7 mouse cellular contexts compared by ENCODE assay signal in genomic region chr13:22041651-22042567, GRCm38 (mm10). TPM values are rescaled to one million over a fixed set of nuclear protein-coding genes. Genes with fewer than 3 reads are reported as not detected.
A peak's percentile ranks its signal among the peaks of the same experiment; 100 is the strongest.
DNase-seq lines count a peak whose midpoint lies in the region; ATAC-seq and TF ChIP-seq lines count a peak whose summit lies in the region.

No protein-coding gene starts in this region.

- peak overlapping the region; percentile 56 for H3K9ac ChIP-seq in intestine, embryonic 15.5 days
- peak overlapping the region; percentile 64 for H3K9ac ChIP-seq in neural tube, embryonic 13.5 days

- H3K4me2 ChIP-seq in intestine, embryonic 15.5 days (replicated peaks): peak overlapping the region; percentile 58
- H3K4me2 ChIP-seq in neural tube, embryonic 13.5 days: peak overlapping the region; percentile 78

- no peak for TF ChIP-seq POLR2A in testis, adult 2 months (IDR thresholded peaks at IDR 0.05; ENCODE audit: control insufficient read depth, low read depth, low read length)

- no peaks in the 10 kb centered on the region for H3K27me3 ChIP-seq in testis, adult 2 months (ENCODE audit: control insufficient read depth, insufficient read depth, low read length)
- no peaks in the 10 kb centered on the region for H3K27me3 ChIP-seq in intestine, embryonic 15.5 days (replicated peaks)
- H3K27me3 ChIP-seq in neural tube, embryonic 13.5 days: no peaks in the 10 kb centered on the region

- WGBS in intestine, embryonic 15.5 days: 3% methylated on average over 13 of the region's 13 CpGs
- 3% methylated on average over 13 of the region's 13 CpGs for WGBS in neural tube, embryonic 13.5 days

- no peak for DNase-seq in testis, postnatal 10 days (ENCODE audit: low spot score)
- DNase-seq in embryo, embryonic 11 days: peak; percentile 59
- no peak for DNase-seq in gastrocnemius, adult 8-10 months (ENCODE audit: low spot score in 2 of 2)

- ATAC-seq in intestine, embryonic 15.5 days: no peak
- no peak; the same call in 1 of the 2 replicates for ATAC-seq in neural tube, embryonic 13.5 days (ENCODE audit: low read depth)
- ATAC-seq in monocyte, adult 5-6 weeks (replicated peaks; ENCODE audit: insufficient number of reproducible peaks, low FRiP score, low TSS enrichment, poor library complexity, severe bottlenecking): no peak

- TF ChIP-seq CTCF in testis, adult 2 months (IDR thresholded peaks at IDR 0.05; ENCODE audit: control insufficient read depth, insufficient read depth, insufficient replicate concordance, low read depth, low read length): no peak

- H3K27ac ChIP-seq in testis, adult 2 months (ENCODE audit: control insufficient read depth, insufficient read depth, low read depth, low read length): peak overlapping the region; percentile 89
- peak overlapping the region; percentile 87 for H3K27ac ChIP-seq in intestine, embryonic 15.5 days
- H3K27ac ChIP-seq in neural tube, embryonic 13.5 days (replicated peaks): peak overlapping the region; percentile 88

- H3K36me3 ChIP-seq in testis, adult 2 months (ENCODE audit: control insufficient read depth, insufficient read depth, low read length): no peaks in the 10 kb centered on the region
- H3K36me3 ChIP-seq in intestine, embryonic 15.5 days: no peaks in the 10 kb centered on the region
- no peaks in the 10 kb centered on the region for H3K36me3 ChIP-seq in neural tube, embryonic 13.5 days

- no peaks in the 10 kb centered on the region for H3K9me3 ChIP-seq in intestine, embryonic 15.5 days
- no peaks in the 10 kb centered on the region for H3K9me3 ChIP-seq in neural tube, embryonic 13.5 days

- no peaks in the 10 kb centered on the region; the same call in none of the 2 replicates for H3K4me1 ChIP-seq in testis, adult 2 months (ENCODE audit: control insufficient read depth, insufficient read depth, low read length)
- peaks cover 6% of the 10 kb centered on the region; the same call in 1 of the 2 replicates for H3K4me1 ChIP-seq in intestine, embryonic 15.5 days (replicated peaks)
- H3K4me1 ChIP-seq in neural tube, embryonic 13.5 days (replicated peaks): peaks cover 30% of the 10 kb centered on the region

- H3K4me3 ChIP-seq in testis, adult 2 months (ENCODE audit: control insufficient read depth, low read depth, low read length): peak overlapping the region; percentile 77
- peak overlapping the region; percentile 34 for H3K4me3 ChIP-seq in intestine, embryonic 15.5 days (replicated peaks)
- peak overlapping the region; percentile 38 for H3K4me3 ChIP-seq in neural tube, embryonic 13.5 days

RNA-seq across cellular contexts. Expression of gene Hist1h4i, which starts 0.7 kb away (rescaled TPM):
- polyA plus RNA-seq in testis, adult 2 months (2012; rRNA removed): 3.7 and 6.6 TPM in 2 replicates
- 21.0 and 23.6 TPM in 2 replicates for polyA plus RNA-seq in intestine, embryonic 15.5 days (2015; fragmentation: Nextera tagmentation; extraction: Ambion mirVana)
- 8.8 and 10.1 TPM in 2 replicates for polyA plus RNA-seq in neural tube, embryonic 13.5 days (2015; fragmentation: Nextera tagmentation; extraction: Ambion mirVana)
- 10 to 100 TPM; 28.5 to 37.8 (median 35.7) TPM for total RNA-seq in gastrocnemius, adult 8-10 months (2022)
- total RNA-seq in monocyte, adult 5-6 weeks (2017): 13.3 to 29.5 TPM (median 23.6 TPM) in 3 replicates

RNA-seq across cellular contexts. Expression of gene Hist1h2ag, which starts 0.8 kb away (rescaled TPM):
- 4.8 and 6.5 TPM in 2 replicates for polyA plus RNA-seq in testis, adult 2 months (2012; rRNA removed)
- polyA plus RNA-seq in intestine, embryonic 15.5 days (2015; fragmentation: Nextera tagmentation; extraction: Ambion mirVana): 23.9 and 40.6 TPM in 2 replicates
- polyA plus RNA-seq in neural tube, embryonic 13.5 days (2015; fragmentation: Nextera tagmentation; extraction: Ambion mirVana): 8.4 and 11.4 TPM in 2 replicates
- 1 to 10 TPM in 3 of 4 experiments, not detected in 1; 2.3 to 4.2 (median 2.6) TPM for total RNA-seq in gastrocnemius, adult 8-10 months (2022)
- total RNA-seq in monocyte, adult 5-6 weeks (2017): 17.4 to 59.7 TPM in 2 of 3 replicates, not detected in the other

RNA-seq across cellular contexts. Expression of gene Hist1h2bj, which starts 1.1 kb away (rescaled TPM):
- 7.9 and 8.5 TPM in 2 replicates for polyA plus RNA-seq in testis, adult 2 months (2012; rRNA removed)
- polyA plus RNA-seq in intestine, embryonic 15.5 days (2015; fragmentation: Nextera tagmentation; extraction: Ambion mirVana): 9.6 and 9.9 TPM in 2 replicates
- polyA plus RNA-seq in neural tube, embryonic 13.5 days (2015; fragmentation: Nextera tagmentation; extraction: Ambion mirVana): 2.7 and 3.3 TPM in 2 replicates
- total RNA-seq in gastrocnemius, adult 8-10 months (2022): 1 to 10 TPM in 2 of 4 experiments, under 1 TPM in 2; 0.75 to 2.9 (median 1.3) TPM
- 7.1 to 19.9 TPM in 2 of 3 replicates, not detected in the other for total RNA-seq in monocyte, adult 5-6 weeks (2017)

RNA-seq across cellular contexts. Expression of gene Hist1h2bk, which starts 6.2 kb away (rescaled TPM):
- polyA plus RNA-seq in testis, adult 2 months (2012; rRNA removed): 10.0 and 11.3 TPM in 2 replicates
- 5.0 and 5.8 TPM in 2 replicates for polyA plus RNA-seq in intestine, embryonic 15.5 days (2015; fragmentation: Nextera tagmentation; extraction: Ambion mirVana)
- 2.5 and 3.8 TPM in 2 replicates for polyA plus RNA-seq in neural tube, embryonic 13.5 days (2015; fragmentation: Nextera tagmentation; extraction: Ambion mirVana)
- 1 to 10 TPM in 1 of 4 experiments, under 1 TPM in 1, not detected in 2; 0.75 to 7.0 TPM for total RNA-seq in gastrocnemius, adult 8-10 months (2022)
- 6.8 to 12.3 TPM (median 11.3 TPM) in 3 replicates for total RNA-seq in monocyte, adult 5-6 weeks (2017)

RNA-seq across cellular contexts. Expression of gene Hist1h2ah, which starts 6.5 kb away (rescaled TPM):
- polyA plus RNA-seq in testis, adult 2 months (2012; rRNA removed): 1.8 and 3.7 TPM in 2 replicates
- 3.0 and 7.8 TPM in 2 replicates for polyA plus RNA-seq in intestine, embryonic 15.5 days (2015; fragmentation: Nextera tagmentation; extraction: Ambion mirVana)
- polyA plus RNA-seq in neural tube, embryonic 13.5 days (2015; fragmentation: Nextera tagmentation; extraction: Ambion mirVana): 1.7 TPM in 1 of 2 replicates, not detected in the other
- 1 to 10 TPM in 3 of 4 experiments, not detected in 1; 3.0 to 6.5 (median 5.3) TPM for total RNA-seq in gastrocnemius, adult 8-10 months (2022)
- total RNA-seq in monocyte, adult 5-6 weeks (2017): 11.3 to 37.5 TPM in 2 of 3 replicates, not detected in the other
